Mouse (Mus musculus): Measurements from ENCODE around the gene Abcb11. TPM values are rescaled to one million over a fixed set of nuclear protein-coding genes. Genes with fewer than 3 reads are reported as not detected.
"Not testable (repeated sequence)": the region's sequence is repeated elsewhere in the genome, so short reads cannot be mapped to it uniquely, and the experiment has no call there.

The Abcb11 gene
- total RNA-seq (2021): under 1 TPM in 1 of 2 experiments, not detected in 1; 0.24 TPM

GRCm38 (mm10) chr2:69342496-69343221 is at the start of gene Abcb11:
TSS of gene Abcb11 (minus strand) at chr2:69342616.
- DNase-seq (ENCODE audit: extremely low spot score in 1 of 2, low spot score in 2 of 2): no peak
- intact Hi-C loops (cut with DNase I): no loop called here

- no peak for DNase-seq (ENCODE audit: extremely low spot score in 1 of 2, low spot score in 2 of 2)
- intact Hi-C loops (cut with DNase I): no loop called here
Observed at GRCm38 (mm10) chr2:69386118-69386871, 43.9 kb upstream of the Abcb11 start.

GRCm38 (mm10) chr2:69382838-69383237 is 40.4 kb upstream of the Abcb11 start:
- intact Hi-C loops (cut with DNase I): no loop called here
- no peak for DNase-seq (ENCODE audit: extremely low spot score in 1 of 2, low spot score in 2 of 2)

GRCm38 (mm10) chr2:69381740-69382139 is 39.3 kb upstream of the Abcb11 start:
- intact Hi-C loops (cut with DNase I): no loop called here
- peak in 1 of 2 experiments; percentile 32 for DNase-seq (ENCODE audit: extremely low spot score in 1 of 2, low spot score in 2 of 2)

GRCm38 (mm10) chr2:69380281-69380680 is 37.9 kb upstream of the Abcb11 start, which contains the start of gene Dhrs9:
TSS of gene Dhrs9 (plus strand) at chr2:69380445.
- DNase-seq (ENCODE audit: extremely low spot score in 1 of 2, low spot score in 2 of 2): no peak
- intact Hi-C loops (cut with DNase I): no loop called here

GRCm38 (mm10) chr2:69379801-69380200 is 37.4 kb upstream of the Abcb11 start:
- DNase-seq (ENCODE audit: extremely low spot score in 1 of 2, low spot score in 2 of 2): no peak
- intact Hi-C loops (cut with DNase I): no loop called here

GRCm38 (mm10) chr2:69376780-69377179 is 34.4 kb upstream of the Abcb11 start:
- DNase-seq (ENCODE audit: extremely low spot score in 1 of 2, low spot score in 2 of 2): no peak
- intact Hi-C loops (cut with DNase I): no loop called here

- intact Hi-C loops (cut with DNase I): no loop called here
- DNase-seq (ENCODE audit: extremely low spot score in 1 of 2, low spot score in 2 of 2): no peak
Observed at GRCm38 (mm10) chr2:69365275-69365674, 22.9 kb upstream of the Abcb11 start.

- intact Hi-C loops (cut with DNase I): no loop called here
Observed at GRCm38 (mm10) chr2:69364831-69365230, 22.4 kb upstream of the Abcb11 start.

GRCm38 (mm10) chr2:69355402-69355801 is 13.0 kb upstream of the Abcb11 start:
- DNase-seq (ENCODE audit: extremely low spot score in 1 of 2, low spot score in 2 of 2); intact Hi-C loops (cut with DNase I): not testable (repeated sequence)

More at GRCm38 (mm10) chr2:69364831-69365230, 22.4 kb upstream of the Abcb11 start:
- no peak for DNase-seq (ENCODE audit: extremely low spot score in 1 of 2, low spot score in 2 of 2)

GRCm38 (mm10) chr2:69341506-69341905 is 910 bp downstream of the Abcb11 start:
- no peak for DNase-seq (ENCODE audit: extremely low spot score in 1 of 2, low spot score in 2 of 2)
- intact Hi-C loops (cut with DNase I): no loop called here

- intact Hi-C loops (cut with DNase I); DNase-seq (ENCODE audit: extremely low spot score in 1 of 2, low spot score in 2 of 2): not testable (repeated sequence)
Observed at GRCm38 (mm10) chr2:69331523-69331922, 10.9 kb downstream of the Abcb11 start.

GRCm38 (mm10) chr2:69328509-69329163 is 13.8 kb downstream of the Abcb11 start:
- intact Hi-C loops (cut with DNase I): no loop called here
- no peak for DNase-seq (ENCODE audit: extremely low spot score in 1 of 2, low spot score in 2 of 2)

- no peak for DNase-seq (ENCODE audit: extremely low spot score in 1 of 2, low spot score in 2 of 2)
Observed at GRCm38 (mm10) chr2:69324881-69325660, 17.3 kb downstream of the Abcb11 start.

GRCm38 (mm10) chr2:69323018-69323417 is 19.4 kb downstream of the Abcb11 start:
- intact Hi-C loops (cut with DNase I): no loop called here
- no peak for DNase-seq (ENCODE audit: extremely low spot score in 1 of 2, low spot score in 2 of 2)

More at GRCm38 (mm10) chr2:69324881-69325660, 17.3 kb downstream of the Abcb11 start:
- intact Hi-C loops (cut with DNase I): no loop called here

- intact Hi-C loops (cut with DNase I): no loop called here
- DNase-seq (ENCODE audit: extremely low spot score in 1 of 2, low spot score in 2 of 2): no peak
Observed at GRCm38 (mm10) chr2:69321457-69321856, 21.0 kb downstream of the Abcb11 start.

- DNase-seq (ENCODE audit: extremely low spot score in 1 of 2, low spot score in 2 of 2): no peak
- intact Hi-C loops (cut with DNase I): no loop called here
Observed at GRCm38 (mm10) chr2:69311337-69311736, 31.1 kb downstream of the Abcb11 start.

- intact Hi-C loops (cut with DNase I): no loop called here
- DNase-seq (ENCODE audit: extremely low spot score in 1 of 2, low spot score in 2 of 2): no peak
Observed at GRCm38 (mm10) chr2:69308136-69308535, 34.3 kb downstream of the Abcb11 start.

GRCm38 (mm10) chr2:69300568-69300967 is 41.8 kb downstream of the Abcb11 start:
- DNase-seq (ENCODE audit: extremely low spot score in 1 of 2, low spot score in 2 of 2); intact Hi-C loops (cut with DNase I): not testable (repeated sequence)
